Mouse (Mus musculus) embryonic facial prominence, embryonic 14.5 days (tissue): Measurements from ENCODE around the gene Srsf4. TPM values are rescaled to one million over a fixed set of nuclear protein-coding genes. Genes with fewer than 3 reads are reported as not detected.

Experiments
- ATAC-seq: fragments of 200-750 bp; cut with Nextera tagmentation; 2 replicates; pipeline ENCODE4 v1.8.0; 2017; ENCODE audit warnings: low read depth, moderate number of reproducible peaks, moderate TSS enrichment
- DNase-seq: peaks from one replicate; pipeline ENCODE4 v3.0.0-alpha.2; 2015; ENCODE audit warnings: low spot score
- H3K27ac ChIP-seq: fragments of 300-500 bp; sonication (generic); replicated peaks from 2 replicates; pipeline ENCODE4 v1.5.1; 2014; ENCODE audit warnings: low read depth, mild to moderate bottlenecking, low read length, moderate library complexity
- H3K27me3 ChIP-seq: fragments of 300-500 bp; sonication (generic); replicated peaks from 2 replicates; pipeline ENCODE4 v1.6.1; 2014; ENCODE audit warnings: low read length; ENCODE audit not compliant: control insufficient read depth, insufficient read depth
- H3K36me3 ChIP-seq: fragments of 300-500 bp; sonication (generic); 2 replicates; pipeline ENCODE4 v1.6.1; 2014; ENCODE audit warnings: low read length, mixed read lengths; ENCODE audit not compliant: control insufficient read depth, insufficient read depth
- H3K4me1 ChIP-seq: fragments of 300-500 bp; sonication (generic); 2 replicates; pipeline ENCODE4 v1.6.1; 2014; ENCODE audit warnings: antibody characterized with exemption, low read length; ENCODE audit not compliant: control insufficient read depth, insufficient read depth
- H3K4me2 ChIP-seq: fragments of 300-500 bp; sonication (generic); 2 replicates; pipeline ENCODE4 v1.6.1; 2014; ENCODE audit warnings: low read depth, mild to moderate bottlenecking, low read length, moderate library complexity, mixed read lengths
- H3K4me3 ChIP-seq: fragments of 300-500 bp; sonication (generic); 2 replicates; pipeline ENCODE4 v1.5.1; 2014; ENCODE audit warnings: low read depth, mild to moderate bottlenecking, low read length
- H3K9ac ChIP-seq: fragments of 300-500 bp; sonication (generic); 2 replicates; pipeline ENCODE4 v1.6.1; 2014; ENCODE audit warnings: low read depth, mild to moderate bottlenecking, low read length, moderate library complexity, mixed read lengths
- H3K9me3 ChIP-seq: fragments of 300-500 bp; sonication (generic); 2 replicates; pipeline ENCODE4 v1.6.1; 2016; ENCODE audit warnings: low read length; ENCODE audit not compliant: control insufficient read depth
- WGBS: fragments of 180-500 bp; shearing (Covaris S2); extraction: QIAGEN DNeasy Blood & Tissue Kit; methylation state at CpG from one replicate; pipeline ENCODE4 v1.1.7; 2014; 5-methylcytosine and 5-hydroxymethylcytosine counted together
- polyA plus RNA-seq: library from polyadenylated mRNA; unstranded; fragments of >200 nt; fragmentation: Nextera tagmentation; extraction: Ambion mirVana; gene quantifications from 2 replicates; pipeline ENCODE4 v1.2.1, GENCODE M21; 2014

The Srsf4 gene
- polyA plus RNA-seq, 1 experiment from 2014 or later = 87.3 TPM

DNA sequence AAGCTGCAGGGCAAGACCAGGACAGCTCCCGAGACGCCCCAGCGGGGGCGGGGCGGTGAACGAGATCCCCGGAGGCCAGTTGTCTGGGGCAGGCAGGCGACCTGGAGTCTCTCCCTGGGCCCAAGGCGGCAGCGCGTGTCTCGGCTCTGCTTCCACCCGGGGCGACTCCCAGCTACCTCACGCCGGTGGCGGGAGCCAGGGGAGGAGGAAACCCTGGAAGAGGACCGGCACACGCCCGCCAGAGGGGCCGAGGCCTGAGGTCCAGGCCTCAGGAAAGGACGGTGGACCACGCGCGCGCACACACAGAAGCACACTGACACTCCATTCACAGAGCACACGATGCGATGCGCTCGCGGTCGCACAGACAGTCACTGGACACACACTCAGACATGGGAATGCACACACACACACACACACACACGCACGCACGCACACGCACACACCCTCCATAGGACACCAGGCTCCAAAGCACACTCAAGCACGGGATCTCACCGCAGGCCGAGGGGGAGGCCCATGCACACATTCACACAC is 37.0 kb upstream of the Srsf4 start:
- no peak for ATAC-seq
- DNase-seq = no peak
- Histone ChIP-seq H3K9me3 (no peaks in the 10 kb centered on the region), H3K27me3 (no peaks in the 10 kb centered on the region), H3K9ac (peak overlapping the region; percentile 81), H3K4me3 (peak overlapping the region; percentile 57), H3K4me2 (peak overlapping the region; percentile 80), H3K27ac (peak overlapping the region; percentile 13; the same call in 1 of the 2 replicates), H3K36me3 (no peaks in the 10 kb centered on the region), H3K4me1 (no peaks in the 10 kb centered on the region; the same call in 1 of the 2 replicates)
- WGBS = 0% methylated on average over 3 of the region's 39 CpGs

DNA sequence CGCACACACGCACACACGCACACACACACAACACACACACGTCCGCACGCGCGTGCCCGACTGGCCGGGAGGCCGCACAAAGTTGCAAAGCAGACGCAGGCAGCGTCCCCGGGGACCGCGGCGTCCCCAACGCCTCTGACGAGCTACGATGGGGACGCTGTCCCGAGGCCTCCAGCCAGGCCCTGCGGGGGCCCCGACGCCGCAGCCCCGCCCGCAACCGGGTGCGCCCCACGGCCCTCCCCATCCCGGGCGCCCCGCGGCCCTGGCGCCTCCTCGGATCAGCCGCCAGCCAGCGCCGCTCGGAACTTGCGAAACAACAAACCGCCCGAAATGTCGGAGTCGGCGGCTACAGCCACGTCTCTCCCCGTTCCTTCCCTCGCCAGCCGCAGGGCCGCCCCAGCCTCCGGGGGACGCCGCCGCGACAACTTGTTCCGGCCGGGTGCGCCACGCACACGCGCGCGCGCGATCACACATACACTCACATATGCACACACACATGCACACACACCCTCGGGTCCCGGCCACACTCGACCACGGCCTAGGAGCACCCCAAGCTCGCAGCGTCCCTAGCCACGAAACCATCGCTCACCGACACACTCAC is 36.4 kb upstream of the Srsf4 start:
- DNase-seq (peak; percentile 43), ATAC-seq (no peak)
- H3K9ac ChIP-seq = peak overlapping the region; percentile 81
- H3K9me3 ChIP-seq = no peaks in the 10 kb centered on the region
- H3K27me3 ChIP-seq = no peaks in the 10 kb centered on the region
- H3K4me2 ChIP-seq = peak overlapping the region; percentile 80
- H3K4me1 ChIP-seq = no peaks in the 10 kb centered on the region; the same call in 1 of the 2 replicates
- H3K36me3 ChIP-seq = no peaks in the 10 kb centered on the region
- peak overlapping the region; percentile 57 for H3K4me3 ChIP-seq
- peak overlapping the region; percentile 13 for H3K27ac ChIP-seq
- under 1% methylated on average over 30 of the region's 76 CpGs for WGBS

DNA sequence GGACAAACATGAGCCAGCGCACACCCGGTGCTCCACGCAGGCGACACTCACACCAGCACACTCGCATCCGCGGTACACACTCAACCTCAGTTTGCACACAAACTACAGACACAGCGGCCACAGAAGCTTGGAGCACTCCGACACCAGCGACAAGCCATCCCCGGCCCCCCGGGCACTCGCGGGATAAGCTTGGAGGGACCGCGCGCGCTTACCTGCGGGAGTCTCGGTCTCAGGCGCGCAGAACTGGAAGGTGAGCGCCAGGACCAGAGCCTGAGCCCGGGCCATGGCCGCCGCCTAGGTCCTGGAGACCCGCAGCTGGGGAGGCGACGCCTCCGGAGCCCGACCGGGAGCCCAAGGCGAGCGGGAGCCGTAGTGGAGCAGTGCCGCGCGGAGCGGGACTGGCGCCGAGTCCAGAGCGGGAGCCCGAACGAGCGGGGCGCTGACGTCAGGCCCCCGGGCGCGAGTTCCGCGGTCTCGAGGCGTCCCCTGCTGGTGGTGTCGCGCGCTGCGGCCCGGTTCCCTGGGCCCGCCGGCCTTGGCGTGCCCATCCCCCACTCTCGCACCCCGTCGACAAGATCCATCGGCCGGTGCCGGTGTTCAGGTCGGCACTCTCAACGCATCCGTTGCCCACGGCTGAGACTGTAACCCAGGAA is 35.4 kb upstream of the Srsf4 start, which contains the start of gene Ptpru:
TSS of gene Ptpru (minus strand) at position 417 of the 653 bp plus-strand sequence.
- H3K9me3 ChIP-seq = no peaks in the 10 kb centered on the region
- H3K27me3 ChIP-seq = no peaks in the 10 kb centered on the region
- H3K4me1 ChIP-seq = no peaks in the 10 kb centered on the region; the same call in 1 of the 2 replicates
- ATAC-seq (peak; percentile 84), DNase-seq (peak; percentile 86)
- peak within 1 kb of the TSS; percentile 57 for H3K4me3 ChIP-seq
- H3K9ac ChIP-seq = peak within 1 kb of the TSS; percentile 81
- WGBS = under 1% methylated on average over 21 of the region's 72 CpGs
- H3K36me3 ChIP-seq = no peaks in the 10 kb centered on the region
- peak within 1 kb of the TSS; percentile 80 for H3K4me2 ChIP-seq
- H3K27ac ChIP-seq = peak within 1 kb of the TSS; percentile 13

DNA sequence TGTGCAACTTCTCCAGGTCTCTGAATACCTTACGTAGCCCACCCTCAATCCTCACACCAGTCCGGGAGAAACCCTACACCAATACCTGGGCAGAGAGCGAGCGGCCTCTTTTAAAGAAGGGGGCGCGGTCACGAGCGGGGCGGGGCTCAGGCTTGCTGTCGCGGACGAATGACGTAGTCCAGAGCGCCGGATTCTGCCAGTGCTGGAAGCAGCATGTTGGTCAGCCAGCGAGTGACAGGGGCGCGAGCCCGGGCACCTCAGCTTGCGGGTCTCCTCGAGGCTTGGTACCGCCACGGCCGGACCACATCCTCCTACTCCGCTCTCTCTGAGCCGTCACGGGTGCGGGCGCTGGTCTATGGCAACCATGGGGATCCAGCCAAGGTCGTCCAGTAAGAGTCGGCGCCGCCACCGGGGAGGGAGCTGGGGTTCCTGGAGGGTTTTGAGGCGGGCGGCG is 30.1 kb upstream of the Srsf4 start, which contains the start of gene Mecr:
TSS of gene Mecr (plus strand) at position 181 of the 454 bp plus-strand sequence.
- Histone ChIP-seq H3K4me3 (peak within 1 kb of the TSS; percentile 72), H3K36me3 (no peaks in the 10 kb centered on the region), H3K27me3 (no peaks in the 10 kb centered on the region), H3K9ac (peak within 1 kb of the TSS; percentile 77), H3K4me2 (peak within 1 kb of the TSS; percentile 85), H3K4me1 (peaks cover 5% of the 10 kb centered on the region; the same call in 1 of the 2 replicates), H3K27ac (no peak within 1 kb of the TSS; the same call in 1 of the 2 replicates), H3K9me3 (no peaks in the 10 kb centered on the region)
- WGBS = 0% methylated on average over 36 of the region's 37 CpGs
- ATAC-seq = peak; percentile 86
- peak; percentile 95 for DNase-seq

DNA sequence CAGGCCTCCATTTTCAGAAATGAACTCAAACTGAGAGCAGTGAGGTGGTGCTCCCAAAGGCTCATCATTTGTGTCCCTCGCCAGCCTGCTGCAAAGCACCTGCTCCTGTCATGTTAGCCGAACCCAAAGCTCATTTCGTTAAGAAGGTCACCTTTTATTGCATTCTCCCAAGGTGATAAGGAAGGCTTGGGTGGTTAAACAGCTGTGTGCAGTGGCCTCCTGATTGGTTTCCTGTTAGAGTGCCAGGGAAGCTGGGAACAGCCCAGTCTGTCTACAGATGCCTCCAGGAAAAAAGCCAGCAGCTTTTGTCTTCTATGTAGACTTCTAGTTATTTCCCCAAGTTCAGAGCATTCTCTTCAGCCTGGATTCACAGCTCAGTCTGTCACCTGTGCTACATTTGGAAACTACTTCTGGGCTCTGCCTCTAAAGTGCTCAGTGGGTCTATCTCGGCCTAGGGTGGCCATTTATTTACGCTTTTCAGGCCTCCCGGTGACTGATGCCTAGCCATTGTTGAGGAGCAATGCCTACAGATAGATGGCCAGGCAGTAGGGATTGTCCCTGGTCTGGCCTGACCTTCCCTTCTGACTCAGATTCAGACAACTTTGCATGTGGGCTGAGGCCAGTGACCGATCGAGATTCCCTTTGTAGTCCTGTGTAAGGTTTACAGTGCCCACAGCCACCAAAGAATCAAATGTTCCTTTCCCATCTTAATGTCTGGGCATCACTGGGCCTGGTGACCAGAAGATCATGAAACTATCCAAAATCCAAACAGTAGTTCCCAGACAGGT is 27.2 kb upstream of the Srsf4 start:
- Histone ChIP-seq H3K4me3 (no peak overlapping the region), H3K36me3 (no peaks in the 10 kb centered on the region), H3K9ac (no peak overlapping the region), H3K4me1 (peaks cover 5% of the 10 kb centered on the region; the same call in 1 of the 2 replicates), H3K9me3 (no peaks in the 10 kb centered on the region), H3K4me2 (no peak overlapping the region), H3K27ac (no peak overlapping the region), H3K27me3 (no peaks in the 10 kb centered on the region)
- WGBS = 81% methylated on average over 8 of the region's 8 CpGs
- ATAC-seq (no peak), DNase-seq (no peak)

DNA sequence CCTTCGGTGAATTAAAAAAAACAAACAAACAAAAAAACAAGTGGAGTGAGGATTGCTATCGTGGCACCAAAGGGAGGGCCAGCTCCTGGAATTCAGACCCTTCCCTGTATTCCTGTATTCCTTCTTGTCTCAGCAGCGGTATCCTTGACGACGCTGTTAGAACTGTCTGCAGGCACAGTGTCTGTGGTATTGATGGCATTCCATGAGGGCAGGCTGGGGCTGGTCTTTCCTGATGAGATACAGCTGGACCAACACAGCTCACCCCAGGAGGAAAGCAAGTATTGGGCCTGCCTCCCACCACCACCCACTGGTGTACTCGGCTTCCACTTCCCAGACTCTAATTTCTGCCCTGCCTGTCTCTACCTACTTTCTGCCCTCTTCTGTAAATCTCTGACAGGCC is 25.3 kb upstream of the Srsf4 start:
- DNase-seq = peak; percentile 41

DNA sequence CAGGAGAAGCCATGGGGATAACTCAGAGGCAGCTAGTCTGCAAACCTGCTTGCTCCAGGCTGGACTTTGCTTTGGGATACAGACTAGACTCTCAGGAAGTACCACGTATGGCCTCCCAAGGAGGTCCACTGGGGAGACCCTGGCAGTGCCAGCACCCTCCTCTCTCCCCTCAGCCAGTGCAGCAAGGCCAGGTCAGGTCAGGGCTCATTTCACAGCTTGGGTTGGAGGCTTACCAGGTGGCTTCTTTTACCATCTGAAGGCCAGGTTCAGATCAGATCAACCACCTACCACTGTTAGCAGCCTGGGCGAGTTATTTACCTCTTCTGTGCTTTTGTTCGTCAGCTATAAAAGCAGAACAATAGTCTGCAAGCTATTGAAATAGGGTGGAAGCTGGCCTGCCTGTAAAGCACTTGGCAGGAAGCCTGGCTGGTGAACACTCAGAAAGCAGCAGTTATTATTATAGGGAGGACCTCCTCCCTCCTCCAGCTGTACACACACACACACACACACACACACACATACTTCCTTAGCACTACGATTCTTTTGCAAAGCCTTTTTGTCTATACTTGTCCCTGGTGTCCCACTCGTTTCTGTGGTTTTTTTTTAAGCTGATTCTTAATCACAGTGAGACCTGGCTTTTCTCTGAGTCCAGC is 23.3 kb upstream of the Srsf4 start:
- no peaks in the 10 kb centered on the region for H3K27me3 ChIP-seq
- no peaks in the 10 kb centered on the region for H3K36me3 ChIP-seq
- no peak overlapping the region for H3K4me2 ChIP-seq
- DNase-seq (peak; percentile 91), ATAC-seq (peak; percentile 55)
- no peak overlapping the region for H3K4me3 ChIP-seq
- WGBS = 26% methylated on average over 5 of the region's 5 CpGs
- H3K27ac ChIP-seq = peak overlapping the region; percentile 71
- no peak overlapping the region for H3K9ac ChIP-seq
- no peaks in the 10 kb centered on the region for H3K9me3 ChIP-seq
- no peaks in the 10 kb centered on the region for H3K4me1 ChIP-seq

More for the DNA sequence above, 25.3 kb upstream of the Srsf4 start:
- Histone ChIP-seq H3K9me3 (no peaks in the 10 kb centered on the region), H3K27me3 (no peaks in the 10 kb centered on the region), H3K4me2 (no peak overlapping the region), H3K27ac (no peak overlapping the region), H3K9ac (no peak overlapping the region), H3K4me3 (no peak overlapping the region), H3K4me1 (peaks cover 5% of the 10 kb centered on the region; the same call in 1 of the 2 replicates), H3K36me3 (no peaks in the 10 kb centered on the region)
- ATAC-seq = no peak
- WGBS = 49% methylated on average over 6 of the region's 6 CpGs

DNA sequence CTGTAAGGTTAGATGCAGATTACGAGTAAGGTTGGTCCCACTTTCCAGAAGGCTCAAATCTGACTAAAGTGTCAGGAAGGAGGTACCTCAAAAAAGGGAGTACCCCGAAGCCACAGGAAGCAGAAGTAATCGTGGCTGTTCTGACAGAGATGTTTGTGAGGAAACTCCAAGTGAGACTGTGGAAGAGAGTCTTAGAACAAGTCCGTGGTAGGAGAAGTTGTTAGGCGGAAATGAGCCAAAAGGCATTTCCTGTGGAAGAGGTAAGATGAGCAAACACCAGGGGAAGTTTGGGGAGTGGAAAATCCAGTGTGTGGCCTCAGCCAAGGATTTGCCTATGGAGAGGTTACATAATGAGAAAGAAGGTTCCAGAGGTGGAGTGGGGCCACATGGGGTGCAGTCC is 18.5 kb upstream of the Srsf4 start:
- no peaks in the 10 kb centered on the region for H3K9me3 ChIP-seq
- H3K36me3 ChIP-seq = peaks cover 17% of the 10 kb centered on the region; the same call in 1 of the 2 replicates
- H3K4me1 ChIP-seq = no peaks in the 10 kb centered on the region
- DNase-seq (no peak), ATAC-seq (no peak)
- H3K4me3 ChIP-seq = no peak overlapping the region
- no peak overlapping the region for H3K4me2 ChIP-seq
- H3K9ac ChIP-seq = no peak overlapping the region
- 77% methylated on average over 5 of the region's 5 CpGs for WGBS
- H3K27me3 ChIP-seq = no peaks in the 10 kb centered on the region
- H3K27ac ChIP-seq = no peak overlapping the region
